Mouse (Mus musculus): ENCODE results near the gene P2rx1. TPM values are rescaled to one million over a fixed set of nuclear protein-coding genes. Genes with fewer than 3 reads are reported as not detected.

Gene P2rx1
- polyA plus RNA-seq, 1 experiment from 2014 or later, result 0.46 TPM

DNA sequence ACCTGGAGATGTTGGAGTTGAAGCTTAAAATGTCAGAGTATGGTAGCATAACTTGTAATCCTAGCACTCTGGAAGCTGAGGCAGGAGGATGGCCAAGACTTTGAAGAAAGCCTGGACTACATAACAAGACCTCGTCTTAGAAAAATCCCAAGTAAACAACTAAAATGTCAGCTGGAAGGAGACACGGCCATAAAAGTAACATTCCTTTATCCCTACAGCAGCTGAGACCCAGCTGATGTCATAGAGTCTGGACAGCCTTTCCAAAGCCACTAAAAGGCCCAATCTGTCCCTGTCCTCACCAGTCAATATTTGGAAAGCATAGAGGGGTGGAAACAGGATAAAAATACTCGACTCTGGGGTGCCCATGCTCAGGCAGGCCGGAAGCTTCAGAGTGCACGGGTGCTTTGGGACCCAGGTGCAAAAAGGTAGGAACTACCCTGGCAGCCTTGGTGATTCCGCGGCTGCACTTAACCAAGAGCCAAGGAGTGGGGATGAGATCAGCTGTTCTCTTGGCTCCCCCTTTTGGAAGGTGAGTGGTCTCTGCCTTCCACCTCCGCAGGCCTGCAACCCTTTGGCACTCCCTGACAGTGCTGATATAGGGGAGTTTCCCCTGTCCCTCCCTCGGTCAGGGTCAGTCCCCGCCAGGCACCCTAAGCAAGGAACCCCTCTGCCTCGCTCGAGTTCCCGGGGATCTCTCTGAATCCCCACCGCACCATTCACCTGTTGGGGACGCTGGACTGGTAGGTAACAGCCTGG lies 38.8 kb upstream of the P2rx1 start:
- no peak overlapping the region for H3K4me2 ChIP-seq (replicated peaks)
- WGBS, result 19% methylated on average over 15 of the region's 15 CpGs
- no peak for ATAC-seq (ENCODE audit: low FRiP score)

DNA sequence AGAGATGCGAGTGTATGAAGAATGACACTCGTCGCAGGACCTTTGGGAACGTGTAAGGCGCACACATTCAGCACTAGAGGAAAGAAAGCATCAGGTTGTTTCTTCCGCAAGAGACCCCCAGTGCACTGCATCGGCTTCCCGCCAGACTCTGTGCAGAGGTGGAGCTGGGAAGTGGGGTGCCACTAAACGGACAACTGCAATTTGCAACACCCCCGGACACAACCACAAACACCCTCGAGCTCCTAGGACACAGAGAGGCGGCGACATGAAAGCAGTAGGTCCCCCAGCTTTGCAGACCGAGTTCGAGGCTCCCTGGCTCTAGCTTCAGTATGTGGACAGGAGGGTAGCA lies 38.2 kb upstream of the P2rx1 start:
- DNase-seq (ENCODE audit: low spot score) (no peak), ATAC-seq (ENCODE audit: low FRiP score) (no peak)
- H3K9ac ChIP-seq, result no peak overlapping the region
- H3K4me1 ChIP-seq (replicated peaks; ENCODE audit: control insufficient read depth, insufficient read depth, low read length), result no peaks in the 10 kb centered on the region
- H3K4me3 ChIP-seq (replicated peaks; ENCODE audit: low read length), result peak overlapping the region; percentile 19
- WGBS, result 3% methylated on average over 15 of the region's 15 CpGs
- no peaks in the 10 kb centered on the region for H3K36me3 ChIP-seq (replicated peaks; ENCODE audit: control insufficient read depth, insufficient read depth)
- H3K9me3 ChIP-seq (ENCODE audit: control insufficient read depth, low read length), result no peaks in the 10 kb centered on the region
- H3K4me2 ChIP-seq (replicated peaks), result peak overlapping the region; percentile 38
- H3K27me3 ChIP-seq (ENCODE audit: control insufficient read depth, insufficient read depth, low read length), result peaks cover 45% of the 10 kb centered on the region
- no peak overlapping the region for H3K27ac ChIP-seq

More for the DNA sequence above, 38.8 kb upstream of the P2rx1 start:
- H3K4me1 ChIP-seq (replicated peaks; ENCODE audit: control insufficient read depth, insufficient read depth, low read length), result no peaks in the 10 kb centered on the region
- peaks cover 45% of the 10 kb centered on the region for H3K27me3 ChIP-seq (ENCODE audit: control insufficient read depth, insufficient read depth, low read length)
- H3K36me3 ChIP-seq (replicated peaks; ENCODE audit: control insufficient read depth, insufficient read depth), result no peaks in the 10 kb centered on the region
- no peak overlapping the region for H3K4me3 ChIP-seq (replicated peaks; ENCODE audit: low read length)
- H3K9me3 ChIP-seq (ENCODE audit: control insufficient read depth, low read length), result no peaks in the 10 kb centered on the region
- no peak overlapping the region for H3K9ac ChIP-seq
- DNase-seq (ENCODE audit: low spot score), result no peak
- no peak overlapping the region for H3K27ac ChIP-seq

DNA sequence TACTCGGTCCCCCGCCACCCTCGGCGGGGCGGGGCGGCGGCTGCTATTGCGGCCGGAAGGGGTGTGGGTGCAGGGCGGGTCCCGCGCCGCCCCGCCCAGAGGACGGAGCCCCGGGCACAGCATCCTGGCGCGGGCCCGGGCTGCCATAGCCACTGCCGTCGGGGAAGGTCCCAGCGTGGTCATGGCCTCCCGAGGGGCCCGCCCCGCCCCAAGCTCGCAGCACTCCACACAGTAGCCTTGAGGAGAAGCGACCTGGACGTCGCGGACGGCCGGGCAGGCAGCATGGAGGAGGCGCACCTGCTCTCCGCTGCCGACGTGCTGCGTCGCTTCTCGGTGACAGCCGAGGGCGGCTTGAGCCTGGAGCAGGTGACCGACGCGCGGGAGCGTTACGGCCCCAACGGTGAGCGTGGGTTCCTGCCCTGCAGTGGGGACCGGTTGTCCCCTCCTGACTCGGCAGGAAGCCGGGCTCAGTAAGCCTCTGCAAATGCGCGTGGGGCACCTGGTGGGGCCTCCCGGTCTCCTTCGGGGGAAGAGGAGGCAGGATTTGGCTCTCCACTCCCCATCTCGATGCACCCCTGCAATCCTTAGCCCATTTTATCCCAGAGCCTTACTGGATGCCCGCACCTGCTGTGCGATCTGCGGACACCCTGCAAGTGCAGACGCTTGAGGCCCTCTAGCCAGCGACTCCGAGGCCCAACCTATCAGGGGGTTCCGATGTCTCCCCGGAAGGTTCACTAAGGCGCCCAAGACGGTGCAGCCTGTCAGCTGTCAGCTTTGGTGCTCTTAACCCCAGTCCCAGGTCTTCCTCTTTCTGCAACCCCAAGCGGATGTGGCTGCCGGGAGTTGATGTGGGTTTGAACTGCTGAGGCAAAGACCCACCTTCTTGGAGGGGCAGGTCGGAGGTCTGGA lies 37.6 kb upstream of the P2rx1 start, which contains the start of gene Atp2a3:
Gene Atp2a3, plus strand, starts transcription at position 98 of the 909 bp plus-strand sequence.
- Histone ChIP-seq H3K27ac (no peak within 1 kb of the TSS), H3K27me3 (ENCODE audit: control insufficient read depth, insufficient read depth, low read length) (peaks cover 45% of the 10 kb centered on the region), H3K9me3 (ENCODE audit: control insufficient read depth, low read length) (no peaks in the 10 kb centered on the region), H3K4me1 (replicated peaks; ENCODE audit: control insufficient read depth, insufficient read depth, low read length) (no peaks in the 10 kb centered on the region), H3K36me3 (replicated peaks; ENCODE audit: control insufficient read depth, insufficient read depth) (no peaks in the 10 kb centered on the region), H3K4me3 (replicated peaks; ENCODE audit: low read length) (peak within 1 kb of the TSS; percentile 19), H3K4me2 (replicated peaks) (peak within 1 kb of the TSS; percentile 38), H3K9ac (no peak within 1 kb of the TSS)
- WGBS, result 5% methylated on average over 68 of the region's 70 CpGs
- ATAC-seq (ENCODE audit: low FRiP score) (no peak), DNase-seq (ENCODE audit: low spot score) (no peak)

DNA sequence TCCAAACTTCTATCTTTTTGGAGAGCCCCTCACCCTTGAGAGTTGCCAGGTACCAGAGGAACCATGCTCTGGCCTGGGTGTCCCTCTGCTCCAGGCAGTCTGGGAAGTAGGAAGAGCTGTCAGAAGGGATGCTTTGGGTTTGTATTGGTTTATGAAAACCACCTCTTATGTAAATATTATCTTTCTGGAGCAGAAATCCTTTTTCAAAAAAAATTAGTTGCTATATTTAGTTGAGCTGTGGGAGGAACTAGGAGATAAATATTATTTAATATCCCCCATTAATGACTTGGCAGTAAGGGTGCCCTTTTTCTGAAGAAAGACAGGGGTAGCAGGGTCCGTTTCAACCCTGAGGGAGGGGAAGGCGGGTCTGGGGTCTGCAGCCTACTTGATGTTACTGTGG lies 36.5 kb upstream of the P2rx1 start:
- DNase-seq (ENCODE audit: low spot score), result no peak
- WGBS, result 83% methylated on average over 2 of the region's 2 CpGs
- no peak overlapping the region for H3K4me2 ChIP-seq (replicated peaks)

DNA sequence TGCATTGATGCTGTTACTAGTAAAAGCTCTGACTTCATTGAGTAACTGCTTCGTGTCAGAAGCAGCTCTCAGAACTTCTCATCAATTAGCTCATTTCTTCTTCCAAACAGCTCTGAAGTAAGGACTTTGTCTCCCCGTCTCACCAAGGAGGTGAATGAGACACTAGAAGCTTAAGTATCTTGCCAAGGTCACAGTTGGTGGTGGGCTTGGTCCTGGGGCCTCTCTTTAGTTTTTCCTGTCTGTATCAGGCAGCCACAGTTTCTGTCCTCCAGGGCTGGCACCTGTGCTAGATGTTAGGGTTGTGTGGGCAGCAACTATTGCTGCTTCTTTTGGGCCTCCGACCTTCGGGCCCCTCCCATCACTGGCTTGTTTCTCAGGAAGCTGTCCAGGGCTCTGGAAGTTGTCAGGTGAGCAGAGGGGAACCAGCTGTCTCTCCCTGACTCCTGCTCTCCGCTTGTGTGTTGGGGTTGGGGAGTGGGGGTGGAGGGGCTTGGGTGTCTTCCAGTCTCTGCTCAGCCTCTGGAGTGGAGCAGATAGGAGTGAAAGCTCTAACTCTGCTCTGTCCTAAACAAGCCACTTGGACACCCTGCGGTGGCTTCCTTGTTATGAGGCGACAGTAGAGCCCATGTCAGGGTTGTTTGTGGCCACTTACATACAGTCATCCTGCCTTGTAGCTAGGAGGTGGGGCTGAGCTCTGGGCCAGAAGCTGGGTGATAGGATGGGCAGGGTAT lies 35.7 kb upstream of the P2rx1 start:
- Histone ChIP-seq H3K9ac (no peak overlapping the region), H3K4me1 (replicated peaks; ENCODE audit: control insufficient read depth, insufficient read depth, low read length) (no peaks in the 10 kb centered on the region), H3K36me3 (replicated peaks; ENCODE audit: control insufficient read depth, insufficient read depth) (no peaks in the 10 kb centered on the region), H3K4me2 (replicated peaks) (no peak overlapping the region), H3K9me3 (ENCODE audit: control insufficient read depth, low read length) (no peaks in the 10 kb centered on the region), H3K4me3 (replicated peaks; ENCODE audit: low read length) (no peak overlapping the region), H3K27me3 (ENCODE audit: control insufficient read depth, insufficient read depth, low read length) (peaks cover 45% of the 10 kb centered on the region), H3K27ac (no peak overlapping the region)
- ATAC-seq (ENCODE audit: low FRiP score), result no peak
- 52% methylated on average over 7 of the region's 7 CpGs for WGBS
- DNase-seq (ENCODE audit: low spot score), result no peak

More for the DNA sequence above, 36.5 kb upstream of the P2rx1 start:
- no peak overlapping the region for H3K9ac ChIP-seq
- no peak overlapping the region for H3K4me3 ChIP-seq (replicated peaks; ENCODE audit: low read length)
- H3K27ac ChIP-seq, result no peak overlapping the region
- H3K9me3 ChIP-seq (ENCODE audit: control insufficient read depth, low read length), result no peaks in the 10 kb centered on the region
- peaks cover 45% of the 10 kb centered on the region for H3K27me3 ChIP-seq (ENCODE audit: control insufficient read depth, insufficient read depth, low read length)
- ATAC-seq (ENCODE audit: low FRiP score), result no peak
- no peaks in the 10 kb centered on the region for H3K36me3 ChIP-seq (replicated peaks; ENCODE audit: control insufficient read depth, insufficient read depth)
- no peaks in the 10 kb centered on the region for H3K4me1 ChIP-seq (replicated peaks; ENCODE audit: control insufficient read depth, insufficient read depth, low read length)

DNA sequence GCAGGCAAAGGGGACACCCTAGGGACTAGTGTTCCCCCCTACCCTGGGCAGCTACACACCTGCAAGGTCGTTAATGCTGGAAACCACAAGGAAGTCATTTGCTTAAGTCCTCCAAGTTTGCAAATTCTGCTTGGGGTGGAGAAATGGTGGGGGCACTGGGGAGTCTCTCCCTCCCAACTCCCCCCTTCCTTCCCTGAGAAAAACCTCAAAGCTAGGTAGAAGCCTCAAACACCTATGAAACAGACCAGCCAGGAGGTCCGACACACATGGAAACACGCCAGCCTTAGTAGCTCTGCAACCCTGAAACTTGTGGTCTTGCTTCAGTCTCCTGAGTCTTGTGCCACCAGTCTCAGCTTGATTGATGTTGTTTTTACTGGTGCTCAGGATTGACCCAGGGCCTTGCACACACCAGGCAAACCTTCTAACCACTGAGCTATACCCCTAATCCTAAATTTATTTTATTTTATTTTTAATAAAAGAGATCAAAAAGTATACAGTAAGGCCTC lies 35.1 kb upstream of the P2rx1 start:
- Histone ChIP-seq H3K4me1 (replicated peaks; ENCODE audit: control insufficient read depth, insufficient read depth, low read length) (no peaks in the 10 kb centered on the region), H3K9ac (no peak overlapping the region), H3K27ac (no peak overlapping the region), H3K4me2 (replicated peaks) (no peak overlapping the region), H3K9me3 (ENCODE audit: control insufficient read depth, low read length) (no peaks in the 10 kb centered on the region), H3K36me3 (replicated peaks; ENCODE audit: control insufficient read depth, insufficient read depth) (no peaks in the 10 kb centered on the region), H3K4me3 (replicated peaks; ENCODE audit: low read length) (no peak overlapping the region), H3K27me3 (ENCODE audit: control insufficient read depth, insufficient read depth, low read length) (peaks cover 45% of the 10 kb centered on the region)
- ATAC-seq (ENCODE audit: low FRiP score) (no peak), DNase-seq (ENCODE audit: low spot score) (no peak)
- 71% methylated on average over 3 of the region's 3 CpGs for WGBS

DNA sequence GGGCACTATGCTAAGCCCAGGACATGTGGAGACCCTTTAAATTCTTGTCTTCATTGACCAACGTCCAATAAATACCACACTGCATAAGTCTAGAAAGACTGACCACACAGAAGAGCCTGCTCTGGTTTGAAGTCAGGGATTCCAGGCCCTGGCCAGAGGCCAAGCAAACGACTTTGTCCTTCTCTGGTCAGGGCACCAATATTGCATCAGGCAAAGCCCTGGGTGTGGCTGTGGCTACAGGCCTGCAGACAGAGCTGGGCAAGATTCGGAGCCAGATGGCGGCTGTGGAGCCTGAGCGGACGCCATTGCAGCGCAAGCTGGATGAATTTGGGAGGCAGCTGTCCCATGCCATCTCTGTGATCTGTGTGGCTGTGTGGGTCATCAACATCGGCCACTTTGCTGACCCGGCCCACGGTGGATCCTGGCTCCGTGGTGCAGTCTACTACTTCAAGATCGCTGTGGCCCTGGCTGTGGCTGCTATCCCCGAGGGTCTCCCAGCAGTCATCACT lies 23.9 kb upstream of the P2rx1 start:
- H3K4me1 ChIP-seq (replicated peaks; ENCODE audit: control insufficient read depth, insufficient read depth, low read length), result no peaks in the 10 kb centered on the region
- H3K9ac ChIP-seq, result no peak overlapping the region
- no peak for ATAC-seq (ENCODE audit: low FRiP score)
- no peaks in the 10 kb centered on the region for H3K36me3 ChIP-seq (replicated peaks; ENCODE audit: control insufficient read depth, insufficient read depth)
- H3K27me3 ChIP-seq (ENCODE audit: control insufficient read depth, insufficient read depth, low read length), result no peaks in the 10 kb centered on the region
- WGBS, result 80% methylated on average over 13 of the region's 13 CpGs
- H3K4me2 ChIP-seq (replicated peaks), result no peak overlapping the region
- no peak overlapping the region for H3K27ac ChIP-seq
- DNase-seq (ENCODE audit: low spot score), result no peak
- no peak overlapping the region for H3K4me3 ChIP-seq (replicated peaks; ENCODE audit: low read length)
- H3K9me3 ChIP-seq (ENCODE audit: control insufficient read depth, low read length), result no peaks in the 10 kb centered on the region

DNA sequence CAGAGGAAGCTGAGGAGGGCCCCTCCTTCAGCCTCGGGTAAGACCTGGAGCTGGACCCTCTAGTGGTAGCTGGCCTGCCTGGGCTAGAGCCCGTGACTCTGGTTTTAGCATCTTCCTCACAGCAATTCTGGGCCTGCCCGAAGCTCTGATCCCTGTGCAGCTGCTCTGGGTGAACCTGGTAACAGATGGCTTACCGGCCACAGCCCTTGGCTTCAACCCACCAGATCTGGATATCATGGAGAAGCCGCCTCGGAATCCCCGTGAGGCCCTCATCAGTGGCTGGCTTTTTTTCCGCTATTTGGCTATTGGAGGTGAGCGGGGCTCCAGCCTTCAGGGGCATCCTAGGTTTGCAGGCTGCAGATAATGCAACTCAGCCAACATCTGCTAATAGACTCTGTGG lies 16.4 kb upstream of the P2rx1 start:
- Histone ChIP-seq H3K36me3 (replicated peaks; ENCODE audit: control insufficient read depth, insufficient read depth) (no peaks in the 10 kb centered on the region), H3K4me1 (replicated peaks; ENCODE audit: control insufficient read depth, insufficient read depth, low read length) (no peaks in the 10 kb centered on the region), H3K27ac (no peak overlapping the region), H3K9me3 (ENCODE audit: control insufficient read depth, low read length) (no peaks in the 10 kb centered on the region), H3K9ac (no peak overlapping the region), H3K4me2 (replicated peaks) (no peak overlapping the region), H3K4me3 (replicated peaks; ENCODE audit: low read length) (no peak overlapping the region), H3K27me3 (ENCODE audit: control insufficient read depth, insufficient read depth, low read length) (no peaks in the 10 kb centered on the region)
- ATAC-seq (ENCODE audit: low FRiP score) (no peak), DNase-seq (ENCODE audit: low spot score) (no peak)
- 82% methylated on average over 9 of the region's 9 CpGs for WGBS

DNA sequence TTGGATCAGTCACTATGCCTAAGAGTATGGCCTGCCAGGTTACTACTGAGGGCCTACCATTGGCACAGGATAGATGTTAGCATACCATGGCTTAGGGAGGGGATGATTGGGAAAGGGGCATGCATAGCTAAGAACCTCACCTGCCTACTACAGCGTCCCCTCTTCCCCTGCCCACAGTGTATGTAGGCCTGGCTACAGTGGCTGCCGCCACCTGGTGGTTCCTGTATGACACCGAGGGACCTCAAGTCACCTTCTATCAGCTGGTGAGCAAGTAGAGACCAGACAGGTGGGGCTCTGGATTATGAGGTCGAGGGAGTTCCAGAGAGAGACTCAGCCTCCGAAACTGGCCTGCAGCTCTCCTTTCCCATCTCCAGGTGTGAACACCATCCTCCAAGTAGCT lies 15.6 kb upstream of the P2rx1 start:
- H3K27me3 ChIP-seq (ENCODE audit: control insufficient read depth, insufficient read depth, low read length), result no peaks in the 10 kb centered on the region
- H3K4me2 ChIP-seq (replicated peaks), result no peak overlapping the region
- no peaks in the 10 kb centered on the region for H3K4me1 ChIP-seq (replicated peaks; ENCODE audit: control insufficient read depth, insufficient read depth, low read length)
- no peak overlapping the region for H3K9ac ChIP-seq
- no peaks in the 10 kb centered on the region for H3K9me3 ChIP-seq (ENCODE audit: control insufficient read depth, low read length)
- DNase-seq (ENCODE audit: low spot score) (no peak), ATAC-seq (ENCODE audit: low FRiP score) (no peak)
- no peak overlapping the region for H3K27ac ChIP-seq
- no peaks in the 10 kb centered on the region for H3K36me3 ChIP-seq (replicated peaks; ENCODE audit: control insufficient read depth, insufficient read depth)
- 44% methylated on average over 5 of the region's 5 CpGs for WGBS
- H3K4me3 ChIP-seq (replicated peaks; ENCODE audit: low read length), result no peak overlapping the region

Measured in hindbrain, embryonic 14.5 days (tissue).